Mouse (Mus musculus) neural tube, embryonic 15.5 days (tissue): ENCODE results near the gene Cyp11a1. TPM values are rescaled to one million over a fixed set of nuclear protein-coding genes. Genes with fewer than 3 reads are reported as not detected.

Experiments
- ATAC-seq: fragments of 200-750 bp; cut with Nextera tagmentation; 2 replicates; pipeline ENCODE4 v1.8.0; 2017; ENCODE audit warnings: mild to moderate bottlenecking, moderate TSS enrichment, moderate library complexity; ENCODE audit not compliant: low FRiP score
- H3K27ac ChIP-seq: fragments of 300-500 bp; sonication (generic); replicated peaks from 2 replicates; pipeline ENCODE4 v1.5.1; 2015; ENCODE audit warnings: mild to moderate bottlenecking, inconsistent platforms
- H3K27me3 ChIP-seq: fragments of 300-500 bp; sonication (generic); replicated peaks from 2 replicates; pipeline ENCODE4 v1.6.1; 2015; ENCODE audit warnings: inconsistent platforms
- H3K36me3 ChIP-seq: fragments of 300-500 bp; sonication (generic); 2 replicates; pipeline ENCODE4 v1.6.1; 2015; ENCODE audit warnings: inconsistent platforms
- H3K4me1 ChIP-seq: fragments of 300-500 bp; sonication (generic); 2 replicates; pipeline ENCODE4 v1.6.1; 2015; ENCODE audit warnings: inconsistent platforms
- H3K4me2 ChIP-seq: fragments of 300-500 bp; sonication (generic); 2 replicates; pipeline ENCODE4 v1.6.1; 2015; ENCODE audit warnings: inconsistent platforms, mild to moderate bottlenecking, moderate library complexity
- H3K4me3 ChIP-seq: fragments of 300-500 bp; sonication (generic); replicated peaks from 2 replicates; pipeline ENCODE4 v1.5.1; 2015; ENCODE audit warnings: mild to moderate bottlenecking, inconsistent platforms
- H3K9ac ChIP-seq: fragments of 300-500 bp; sonication (generic); replicated peaks from 2 replicates; pipeline ENCODE4 v1.6.1; 2015; ENCODE audit warnings: mild to moderate bottlenecking, inconsistent platforms
- H3K9me3 ChIP-seq: fragments of 300-500 bp; sonication (generic); replicated peaks from 2 replicates; pipeline ENCODE4 v1.6.1; 2016; ENCODE audit warnings: inconsistent platforms
- WGBS: fragments of 180-500 bp; shearing (Covaris S2); methylation state at CpG from one replicate; pipeline ENCODE4 v1.1.7; 2015; ENCODE audit warnings: mixed read lengths; 5-methylcytosine and 5-hydroxymethylcytosine counted together
- polyA plus RNA-seq: library from polyadenylated mRNA; unstranded; fragments of >200 nt; fragmentation: Nextera tagmentation; extraction: Ambion mirVana; gene quantifications from 2 replicates; pipeline ENCODE4 v1.2.1, GENCODE M21; 2015

Cyp11a1 gene
- polyA plus RNA-seq, 1 experiment from 2014 or later, result 1.9 TPM

- Histone ChIP-seq H3K36me3 (no peaks in the 10 kb centered on the region), H3K9me3 (no peaks in the 10 kb centered on the region), H3K4me3 (no peak overlapping the region), H3K27ac (no peak overlapping the region), H3K27me3 (peaks cover 15% of the 10 kb centered on the region), H3K9ac (no peak overlapping the region), H3K4me1 (peaks cover 12% of the 10 kb centered on the region), H3K4me2 (no peak overlapping the region)
- 38% methylated on average over 4 of the region's 4 CpGs for WGBS
- ATAC-seq, result no peak
Measured at GRCm38 (mm10) chr9:57995282-57995681, 10.9 kb upstream of the Cyp11a1 start.

- Histone ChIP-seq H3K36me3 (no peaks in the 10 kb centered on the region), H3K4me1 (peaks cover 12% of the 10 kb centered on the region), H3K4me3 (peak overlapping the region; percentile 40), H3K4me2 (peak overlapping the region; percentile 83), H3K9ac (peak overlapping the region; percentile 47), H3K9me3 (no peaks in the 10 kb centered on the region), H3K27ac (peak overlapping the region; percentile 54; the same call in 1 of the 2 replicates), H3K27me3 (peaks cover 19% of the 10 kb centered on the region)
- 18% methylated on average over 13 of the region's 13 CpGs for WGBS
- ATAC-seq, result peak; percentile 95
Measured at GRCm38 (mm10) chr9:57997511-57998031, 8.6 kb upstream of the Cyp11a1 start.

- H3K27ac ChIP-seq, result peak overlapping the region; percentile 35; the same call in 1 of the 2 replicates
- H3K9ac ChIP-seq, result peak overlapping the region; percentile 47
- peaks cover 19% of the 10 kb centered on the region for H3K27me3 ChIP-seq
- peak overlapping the region; percentile 40 for H3K4me3 ChIP-seq
- H3K4me1 ChIP-seq, result peaks cover 9% of the 10 kb centered on the region
- H3K9me3 ChIP-seq, result no peaks in the 10 kb centered on the region
- WGBS, result under 1% methylated on average over 20 of the region's 20 CpGs
- H3K4me2 ChIP-seq, result peak overlapping the region; percentile 83
- peak; percentile 84 for ATAC-seq
- no peaks in the 10 kb centered on the region for H3K36me3 ChIP-seq
Measured at GRCm38 (mm10) chr9:57998032-57998659, 8.1 kb upstream of the Cyp11a1 start.

GRCm38 (mm10) chr9:57998685-57999084 is 7.5 kb upstream of the Cyp11a1 start:
- no peak overlapping the region for H3K9ac ChIP-seq
- H3K27ac ChIP-seq, result no peak overlapping the region
- H3K4me2 ChIP-seq, result peak overlapping the region; percentile 83
- H3K4me3 ChIP-seq, result no peak overlapping the region
- H3K9me3 ChIP-seq, result no peaks in the 10 kb centered on the region
- no peak for ATAC-seq
- no peaks in the 10 kb centered on the region for H3K36me3 ChIP-seq
- H3K27me3 ChIP-seq, result peaks cover 19% of the 10 kb centered on the region
- WGBS, result 57% methylated on average over 2 of the region's 2 CpGs
- peaks cover 9% of the 10 kb centered on the region for H3K4me1 ChIP-seq

- no peak overlapping the region for H3K27ac ChIP-seq
- H3K4me2 ChIP-seq, result no peak overlapping the region
- no peaks in the 10 kb centered on the region for H3K9me3 ChIP-seq
- WGBS, result 53% methylated on average over 2 of the region's 2 CpGs
- H3K4me1 ChIP-seq, result peaks cover 9% of the 10 kb centered on the region
- no peak overlapping the region for H3K4me3 ChIP-seq
- H3K9ac ChIP-seq, result no peak overlapping the region
- no peaks in the 10 kb centered on the region for H3K36me3 ChIP-seq
- peaks cover 19% of the 10 kb centered on the region for H3K27me3 ChIP-seq
- ATAC-seq, result no peak
Measured at GRCm38 (mm10) chr9:57999676-58000075, 6.5 kb upstream of the Cyp11a1 start.

- H3K4me1 ChIP-seq, result peaks cover 1% of the 10 kb centered on the region; the same call in 1 of the 2 replicates
- H3K4me2 ChIP-seq, result no peak overlapping the region
- no peak overlapping the region for H3K27ac ChIP-seq
- 34% methylated on average over 2 of the region's 2 CpGs for WGBS
- H3K9ac ChIP-seq, result no peak overlapping the region
- H3K27me3 ChIP-seq, result peaks cover 8% of the 10 kb centered on the region
- ATAC-seq, result no peak
- H3K36me3 ChIP-seq, result no peaks in the 10 kb centered on the region
- no peak overlapping the region for H3K4me3 ChIP-seq
- no peaks in the 10 kb centered on the region for H3K9me3 ChIP-seq
Measured at GRCm38 (mm10) chr9:58003272-58003671, 2.9 kb upstream of the Cyp11a1 start.

GRCm38 (mm10) chr9:58008336-58009014 is 2.3 kb downstream of the Cyp11a1 start:
- no peaks in the 10 kb centered on the region for H3K36me3 ChIP-seq
- peak overlapping the region; percentile 35 for H3K4me2 ChIP-seq
- WGBS, result 59% methylated on average over 12 of the region's 12 CpGs
- ATAC-seq, result peak; percentile 58
- H3K27ac ChIP-seq, result peak overlapping the region; percentile 70
- H3K9me3 ChIP-seq, result no peaks in the 10 kb centered on the region
- peak overlapping the region; percentile 4; the same call in 1 of the 2 replicates for H3K4me3 ChIP-seq
- no peaks in the 10 kb centered on the region for H3K27me3 ChIP-seq
- 0 out of 2 replicates have a peak overlapping the region, but pooled peaks have one; percentile 8 for H3K9ac ChIP-seq
- peaks cover 15% of the 10 kb centered on the region for H3K4me1 ChIP-seq

- H3K4me3 ChIP-seq, result peak overlapping the region; percentile 4; the same call in 1 of the 2 replicates
Measured at GRCm38 (mm10) chr9:58009015-58009362, 2.8 kb downstream of the Cyp11a1 start.

GRCm38 (mm10) chr9:58009588-58009987 is 3.4 kb downstream of the Cyp11a1 start:
- peak overlapping the region; percentile 58; the same call in 1 of the 2 replicates for H3K27ac ChIP-seq
- no peak for ATAC-seq
- no peaks in the 10 kb centered on the region for H3K36me3 ChIP-seq
- no peak overlapping the region for H3K4me2 ChIP-seq
- H3K27me3 ChIP-seq, result no peaks in the 10 kb centered on the region
- H3K4me1 ChIP-seq, result peaks cover 15% of the 10 kb centered on the region
- no peak overlapping the region for H3K9ac ChIP-seq
- H3K4me3 ChIP-seq, result no peak overlapping the region
- 45% methylated on average over 3 of the region's 3 CpGs for WGBS
- H3K9me3 ChIP-seq, result no peaks in the 10 kb centered on the region

More at GRCm38 (mm10) chr9:58009015-58009362, 2.8 kb downstream of the Cyp11a1 start:
- WGBS, result 5% methylated on average over 6 of the region's 6 CpGs
- no peaks in the 10 kb centered on the region for H3K27me3 ChIP-seq
- H3K4me1 ChIP-seq, result peaks cover 15% of the 10 kb centered on the region
- H3K9ac ChIP-seq, result 0 out of 2 replicates have a peak overlapping the region, but pooled peaks have one; percentile 8
- no peaks in the 10 kb centered on the region for H3K9me3 ChIP-seq
- no peaks in the 10 kb centered on the region for H3K36me3 ChIP-seq
- H3K27ac ChIP-seq, result peak overlapping the region; percentile 70
- ATAC-seq, result peak; percentile 91
- peak overlapping the region; percentile 35 for H3K4me2 ChIP-seq

GRCm38 (mm10) chr9:58011027-58011426 is 4.8 kb downstream of the Cyp11a1 start:
- no peaks in the 10 kb centered on the region for H3K27me3 ChIP-seq
- no peak overlapping the region for H3K27ac ChIP-seq
- H3K9ac ChIP-seq, result no peak overlapping the region
- no peak for ATAC-seq
- H3K4me1 ChIP-seq, result peaks cover 15% of the 10 kb centered on the region
- H3K4me2 ChIP-seq, result no peak overlapping the region
- WGBS, result 46% methylated on average over 7 of the region's 7 CpGs
- H3K4me3 ChIP-seq, result no peak overlapping the region
- H3K9me3 ChIP-seq, result no peaks in the 10 kb centered on the region
- no peaks in the 10 kb centered on the region for H3K36me3 ChIP-seq

GRCm38 (mm10) chr9:58011552-58011951 is 5.3 kb downstream of the Cyp11a1 start:
- H3K4me1 ChIP-seq, result peaks cover 15% of the 10 kb centered on the region
- H3K9me3 ChIP-seq, result no peaks in the 10 kb centered on the region
- no peak for ATAC-seq
- H3K4me2 ChIP-seq, result no peak overlapping the region
- no peak overlapping the region for H3K9ac ChIP-seq
- 82% methylated on average over 8 of the region's 8 CpGs for WGBS
- no peaks in the 10 kb centered on the region for H3K36me3 ChIP-seq
- H3K4me3 ChIP-seq, result no peak overlapping the region
- H3K27me3 ChIP-seq, result no peaks in the 10 kb centered on the region
- no peak overlapping the region for H3K27ac ChIP-seq

- no peak overlapping the region for H3K9ac ChIP-seq
- no peak overlapping the region for H3K4me2 ChIP-seq
- H3K4me3 ChIP-seq, result no peak overlapping the region
- no peaks in the 10 kb centered on the region for H3K9me3 ChIP-seq
- H3K27me3 ChIP-seq, result no peaks in the 10 kb centered on the region
- peaks cover 15% of the 10 kb centered on the region for H3K4me1 ChIP-seq
- H3K36me3 ChIP-seq, result no peaks in the 10 kb centered on the region
- 87% methylated on average over 2 of the region's 2 CpGs for WGBS
- no peak for ATAC-seq
- no peak overlapping the region for H3K27ac ChIP-seq
Measured at GRCm38 (mm10) chr9:58012486-58012885, 6.3 kb downstream of the Cyp11a1 start.
